Mouse (Mus musculus): ENCODE measurements around the gene Ubxn2a.

DNA sequence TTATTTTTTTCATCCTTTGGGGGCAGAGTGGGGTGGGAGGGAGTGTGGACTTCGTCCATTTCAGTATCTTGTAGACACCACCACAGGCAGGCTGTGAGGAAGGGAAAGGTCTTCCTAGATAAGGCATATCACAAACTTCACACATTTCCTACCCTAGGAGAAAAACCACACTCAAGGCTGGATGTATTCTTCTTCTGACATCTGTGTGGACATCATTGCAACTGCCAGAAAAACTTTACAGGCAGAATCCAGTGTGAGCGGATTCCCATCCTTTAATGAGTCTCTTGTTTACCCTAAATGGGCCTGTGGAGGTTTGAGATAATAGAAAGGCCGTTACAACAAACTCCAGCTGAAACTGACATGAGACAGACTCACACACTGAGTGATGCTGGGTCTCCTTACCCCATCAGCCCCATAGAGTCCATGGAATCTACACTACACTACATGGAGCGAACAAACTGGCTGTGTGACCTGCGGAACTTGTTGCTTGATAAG lies 34.5 kb downstream of the Ubxn2a start:
- TF ChIP-seq CTCF (IDR thresholded peaks at IDR 0.05; ENCODE audit: low read depth, low read length) (no peak), POLR2A (IDR thresholded peaks at IDR 0.05; ENCODE audit: borderline replicate concordance, low read depth, low read length) (no peak)

All from bone marrow macrophage, adult 2 months (primary cell).